Mouse (Mus musculus): ENCODE data around the gene Nfya.

Gene Nfya

GRCm38 (mm10) chr17:48401710-48402109 lies 8.0 kb downstream of the Nfya start:
- no peak for DNase-seq (ENCODE audit: low read depth, low spot score)

- no peak for DNase-seq (ENCODE audit: low read depth, low spot score)
These were observed 17.1 kb downstream of the Nfya start for GRCm38 (mm10) chr17:48392616-48393015.

- DNase-seq (ENCODE audit: low read depth, low spot score) = no peak
These were observed 18.3 kb downstream of the Nfya start for GRCm38 (mm10) chr17:48391446-48391845.

GRCm38 (mm10) chr17:48389442-48389841 lies 20.3 kb downstream of the Nfya start:
- DNase-seq (ENCODE audit: low read depth, low spot score) = no peak

- DNase-seq (ENCODE audit: low read depth, low spot score) = no peak
These were observed 21.0 kb downstream of the Nfya start for GRCm38 (mm10) chr17:48388666-48389065.

GRCm38 (mm10) chr17:48385786-48386461 lies 23.8 kb downstream of the Nfya start:
- peak; percentile 21 for DNase-seq (ENCODE audit: low read depth, low spot score)

GRCm38 (mm10) chr17:48379050-48379449 lies 30.7 kb downstream of the Nfya start:
- peak; percentile 23 for DNase-seq (ENCODE audit: low read depth, low spot score)

GRCm38 (mm10) chr17:48376102-48376501 lies 33.6 kb downstream of the Nfya start:
- DNase-seq (ENCODE audit: low read depth, low spot score) = no peak

GRCm38 (mm10) chr17:48372987-48373386 lies 36.7 kb downstream of the Nfya start:
- DNase-seq (ENCODE audit: low read depth, low spot score) = peak; percentile 61

GRCm38 (mm10) chr17:48371621-48372020 lies 38.1 kb downstream of the Nfya start:
- DNase-seq (ENCODE audit: low read depth, low spot score) = no peak

- DNase-seq (ENCODE audit: low read depth, low spot score) = no peak
These were observed 42.9 kb downstream of the Nfya start for GRCm38 (mm10) chr17:48366806-48367205.

- peak; percentile 81 for DNase-seq (ENCODE audit: low read depth, low spot score)
These were observed 44.1 kb downstream of the Nfya start for GRCm38 (mm10) chr17:48365511-48366155.

GRCm38 (mm10) chr17:48363421-48363965 lies 46.2 kb downstream of the Nfya start:
- no peak for DNase-seq (ENCODE audit: low read depth, low spot score)

GRCm38 (mm10) chr17:48362966-48363365 lies 46.7 kb downstream of the Nfya start:
- no peak for DNase-seq (ENCODE audit: low read depth, low spot score)

GRCm38 (mm10) chr17:48362346-48362745 lies 47.4 kb downstream of the Nfya start:
- no peak for DNase-seq (ENCODE audit: low read depth, low spot score)

- no peak for DNase-seq (ENCODE audit: low read depth, low spot score)
These were observed 49.2 kb downstream of the Nfya start for GRCm38 (mm10) chr17:48360462-48360861.

- no peak for DNase-seq (ENCODE audit: low read depth, low spot score)
These were observed 50.1 kb downstream of the Nfya start, which contains the start of gene Treml1 for GRCm38 (mm10) chr17:48359616-48360015. Treml1 (plus strand) TSS chr17:48359916.

GRCm38 (mm10) chr17:48357892-48358291 lies 51.8 kb downstream of the Nfya start:
- peak; percentile 21 for DNase-seq (ENCODE audit: low read depth, low spot score)

GRCm38 (mm10) chr17:48355822-48356221 lies 53.9 kb downstream of the Nfya start:
- DNase-seq (ENCODE audit: low read depth, low spot score) = no peak

- peak; percentile 88 for DNase-seq (ENCODE audit: low read depth, low spot score)
These were observed 56.7 kb downstream of the Nfya start for GRCm38 (mm10) chr17:48352976-48353375.

GRCm38 (mm10) chr17:48350681-48351193 lies 59.0 kb downstream of the Nfya start:
- peak; percentile 93 for DNase-seq (ENCODE audit: low read depth, low spot score)

GRCm38 (mm10) chr17:48347287-48347686 lies 62.4 kb downstream of the Nfya start:
- DNase-seq (ENCODE audit: low read depth, low spot score) = no peak

GRCm38 (mm10) chr17:48346834-48347233 lies 62.9 kb downstream of the Nfya start:
- DNase-seq (ENCODE audit: low read depth, low spot score) = no peak

Data from R1 (cell line).